12 mouse cellular contexts compared by ENCODE assay signal in genomic region chr14:25017860-25018259, GRCm38 (mm10).
DNase-seq lines count a peak whose midpoint lies in the region; ATAC-seq and TF ChIP-seq lines count a peak whose summit lies in the region.
"Had no signal": no experiment of that assay in that cellular context is flagged by ENCODE, and none has a peak within 500 bp of the region (broad histone marks: within the 10 kb centered on the region; RNA-seq: fewer than 3 reads in every experiment).

No protein-coding gene starts in this region.

- no peaks in the 10 kb centered on the region for H3K27me3 ChIP-seq in forebrain, embryonic 10.5 days (ENCODE audit: poor library complexity, severe bottlenecking)
- no peaks in the 10 kb centered on the region for H3K27me3 ChIP-seq in forebrain, embryonic 15.5 days
- H3K27me3 ChIP-seq in liver, postnatal 0 days (ENCODE audit: insufficient read depth, low read length) = no peaks in the 10 kb centered on the region
- no peaks in the 10 kb centered on the region for H3K27me3 ChIP-seq in liver, embryonic 12.5 days (replicated peaks)
- H3K27me3 ChIP-seq in stomach, postnatal 0 days (ENCODE audit: control insufficient read depth, insufficient read depth, low read length) = no peaks in the 10 kb centered on the region
- H3K27me3 ChIP-seq in neural tube, embryonic 15.5 days (replicated peaks) = no peaks in the 10 kb centered on the region
- H3K27me3 ChIP-seq: embryonic facial prominence, embryonic 12.5 days; limb, embryonic 15.5 days; neural tube, embryonic 13.5 days had no signal

- no peak for ATAC-seq in forebrain, embryonic 15.5 days (replicated peaks)
- no peak for ATAC-seq in liver, postnatal 0 days
- no peak for ATAC-seq in liver, embryonic 12.5 days
- no peak for ATAC-seq in stomach, postnatal 0 days (ENCODE audit: low FRiP score, low TSS enrichment)
- ATAC-seq in neural tube, embryonic 15.5 days (ENCODE audit: low FRiP score) = no peak

- peaks cover 56% of the 10 kb centered on the region for H3K4me1 ChIP-seq in forebrain, embryonic 10.5 days
- H3K4me1 ChIP-seq in forebrain, embryonic 15.5 days = peaks cover 31% of the 10 kb centered on the region
- H3K4me1 ChIP-seq in liver, postnatal 0 days (ENCODE audit: insufficient read depth) = 0 out of 2 replicates have a peak, but pooled peaks cover 2% of the 10 kb centered on the region
- H3K4me1 ChIP-seq in liver, embryonic 12.5 days = no peaks in the 10 kb centered on the region
- no peaks in the 10 kb centered on the region for H3K4me1 ChIP-seq in bone marrow macrophage, adult 2 months (ENCODE audit: control insufficient read depth, insufficient read depth, low read length)
- H3K4me1 ChIP-seq in stomach, postnatal 0 days (replicated peaks; ENCODE audit: control insufficient read depth, insufficient read depth) = 0 out of 2 replicates have a peak, but pooled peaks cover 2% of the 10 kb centered on the region
- H3K4me1 ChIP-seq in neural tube, embryonic 15.5 days = peaks cover 27% of the 10 kb centered on the region

- H3K4me2 ChIP-seq in forebrain, embryonic 15.5 days (replicated peaks) = no peak overlapping the region
- H3K4me2 ChIP-seq in liver, postnatal 0 days (ENCODE audit: low read depth, low read length) = no peak overlapping the region
- H3K4me2 ChIP-seq in liver, embryonic 12.5 days = no peak overlapping the region
- no peak overlapping the region for H3K4me2 ChIP-seq in stomach, postnatal 0 days (replicated peaks; ENCODE audit: low read depth)
- no peak overlapping the region for H3K4me2 ChIP-seq in neural tube, embryonic 15.5 days
- H3K4me2 ChIP-seq: embryonic facial prominence, embryonic 12.5 days; limb, embryonic 15.5 days; neural tube, embryonic 13.5 days had no signal

- peak; percentile 65 for TF ChIP-seq CTCF in liver, postnatal 0 days (IDR thresholded peaks at IDR 0.05; ENCODE audit: low read depth)
- peak; percentile 62 for TF ChIP-seq CTCF in bone marrow macrophage, adult 2 months (IDR thresholded peaks at IDR 0.05; ENCODE audit: low read depth, low read length)
- peak; percentile 73 for TF ChIP-seq CTCF in stomach, postnatal 0 days (IDR thresholded peaks at IDR 0.05; ENCODE audit: low read depth)

- no peak for TF ChIP-seq EP300 in liver, postnatal 0 days (IDR thresholded peaks at IDR 0.05; ENCODE audit: low read depth)
- TF ChIP-seq EP300 in stomach, postnatal 0 days (optimal IDR thresholded peaks at IDR 0.05) = no peak

- no peak overlapping the region for H3K9ac ChIP-seq in forebrain, embryonic 15.5 days (replicated peaks)
- H3K9ac ChIP-seq in liver, postnatal 0 days (replicated peaks) = no peak overlapping the region
- H3K9ac ChIP-seq in liver, embryonic 12.5 days = no peak overlapping the region
- H3K9ac ChIP-seq in stomach, postnatal 0 days (ENCODE audit: low read length) = no peak overlapping the region
- H3K9ac ChIP-seq in neural tube, embryonic 15.5 days (replicated peaks) = no peak overlapping the region
- H3K9ac ChIP-seq: embryonic facial prominence, embryonic 12.5 days; limb, embryonic 15.5 days; neural tube, embryonic 13.5 days had no signal

- TF ChIP-seq POLR2A in bone marrow macrophage, adult 2 months (IDR thresholded peaks at IDR 0.05; ENCODE audit: borderline replicate concordance, low read depth, low read length) = no peak

- no peaks in the 10 kb centered on the region for H3K9me3 ChIP-seq in forebrain, embryonic 10.5 days
- H3K9me3 ChIP-seq in forebrain, embryonic 15.5 days = no peaks in the 10 kb centered on the region
- no peaks in the 10 kb centered on the region for H3K9me3 ChIP-seq in liver, postnatal 0 days (ENCODE audit: low read length)
- no peaks in the 10 kb centered on the region for H3K9me3 ChIP-seq in liver, embryonic 12.5 days (replicated peaks)
- H3K9me3 ChIP-seq in stomach, postnatal 0 days (ENCODE audit: control insufficient read depth, low read length) = no peaks in the 10 kb centered on the region
- no peaks in the 10 kb centered on the region for H3K9me3 ChIP-seq in neural tube, embryonic 15.5 days (replicated peaks)
- H3K9me3 ChIP-seq: embryonic facial prominence, embryonic 12.5 days; heart, embryonic 10.5 days; limb, embryonic 15.5 days; neural tube, embryonic 13.5 days had no signal

- H3K4me3 ChIP-seq in forebrain, embryonic 10.5 days = no peak overlapping the region
- H3K4me3 ChIP-seq in forebrain, embryonic 15.5 days = no peak overlapping the region
- H3K4me3 ChIP-seq in liver, postnatal 0 days (ENCODE audit: low read depth, low read length) = no peak overlapping the region
- no peak overlapping the region for H3K4me3 ChIP-seq in liver, embryonic 12.5 days
- H3K4me3 ChIP-seq in bone marrow macrophage, adult 2 months (ENCODE audit: insufficient read depth, low read length) = no peak overlapping the region
- no peak overlapping the region for H3K4me3 ChIP-seq in stomach, postnatal 0 days (ENCODE audit: low read depth, low read length)
- no peak overlapping the region for H3K4me3 ChIP-seq in neural tube, embryonic 15.5 days (replicated peaks)
- H3K4me3 ChIP-seq: embryonic facial prominence, embryonic 12.5 days; heart, embryonic 10.5 days; limb, embryonic 15.5 days; neural tube, embryonic 13.5 days had no signal

- H3K36me3 ChIP-seq in forebrain, embryonic 10.5 days (replicated peaks) = no peaks in the 10 kb centered on the region
- no peaks in the 10 kb centered on the region for H3K36me3 ChIP-seq in forebrain, embryonic 15.5 days
- no peaks in the 10 kb centered on the region for H3K36me3 ChIP-seq in liver, postnatal 0 days (replicated peaks; ENCODE audit: insufficient read depth, low read length)
- H3K36me3 ChIP-seq in liver, embryonic 12.5 days = no peaks in the 10 kb centered on the region
- no peaks in the 10 kb centered on the region for H3K36me3 ChIP-seq in stomach, postnatal 0 days (ENCODE audit: control insufficient read depth, insufficient read depth, low read length)
- H3K36me3 ChIP-seq in neural tube, embryonic 15.5 days = no peaks in the 10 kb centered on the region
- H3K36me3 ChIP-seq: embryonic facial prominence, embryonic 12.5 days; heart, embryonic 10.5 days; limb, embryonic 15.5 days; neural tube, embryonic 13.5 days had no signal

- WGBS in forebrain, embryonic 10.5 days = 71% methylated on average over 5 of the region's 5 CpGs
- WGBS in forebrain, embryonic 15.5 days = 69% methylated on average over 5 of the region's 5 CpGs
- WGBS in liver, postnatal 0 days (ENCODE audit: insufficient replicate concordance) = 72% methylated on average over 5 of the region's 5 CpGs
- 64% methylated on average over 5 of the region's 5 CpGs for WGBS in liver, embryonic 12.5 days (ENCODE audit: insufficient replicate concordance)
- 85% methylated on average over 5 of the region's 5 CpGs for WGBS in stomach, postnatal 0 days
- 77% methylated on average over 5 of the region's 5 CpGs for WGBS in neural tube, embryonic 15.5 days

- H3K27ac ChIP-seq in forebrain, embryonic 10.5 days = 0 out of 2 replicates have a peak overlapping the region, but pooled peaks have one; percentile 40
- no peak overlapping the region for H3K27ac ChIP-seq in forebrain, embryonic 15.5 days (replicated peaks)
- no peak overlapping the region for H3K27ac ChIP-seq in liver, postnatal 0 days (ENCODE audit: low read depth)
- no peak overlapping the region for H3K27ac ChIP-seq in liver, embryonic 12.5 days
- H3K27ac ChIP-seq in bone marrow macrophage, adult 2 months (ENCODE audit: insufficient read depth, low read depth, low read length) = no peak overlapping the region
- no peak overlapping the region for H3K27ac ChIP-seq in stomach, postnatal 0 days (replicated peaks)
- no peak overlapping the region for H3K27ac ChIP-seq in neural tube, embryonic 15.5 days (replicated peaks)
- H3K27ac ChIP-seq: limb, embryonic 15.5 days had no signal

- DNase-seq in forebrain, embryonic 10.5 days (ENCODE audit: extremely low spot score, low spot score) = no peak
- peak; percentile 32 for DNase-seq in liver, postnatal 0 days
- peak; percentile 34 for DNase-seq in stomach, postnatal 0 days (ENCODE audit: low spot score)
- DNase-seq in left cerebral cortex, adult 11 months (ENCODE audit: low spot score) = no peak

Comparison
In these comparisons a context has a peak if more than half of its experiments do, and no peak if none do; other contexts are left out.
1. DNase-seq: peak in liver, postnatal 0 days (single experiment) and stomach, postnatal 0 days (single experiment); none in forebrain, embryonic 10.5 days (single experiment) and left cerebral cortex, adult 11 months (single experiment).
2. Peak in every context shown above with its lines, with median percentiles within 50 percentile points of each other: CTCF ChIP-seq.